Mouse (Mus musculus): Measurements from ENCODE around the gene Atp2a2. TPM values are rescaled to one million over a fixed set of nuclear protein-coding genes. Genes with fewer than 3 reads are reported as not detected.
"Not testable (repeated sequence)": the region's sequence is repeated elsewhere in the genome, so short reads cannot be mapped to it uniquely, and the experiment has no call there.

The Atp2a2 gene
- polyA plus RNA-seq, 1 experiment: 60.1 TPM

DNA sequence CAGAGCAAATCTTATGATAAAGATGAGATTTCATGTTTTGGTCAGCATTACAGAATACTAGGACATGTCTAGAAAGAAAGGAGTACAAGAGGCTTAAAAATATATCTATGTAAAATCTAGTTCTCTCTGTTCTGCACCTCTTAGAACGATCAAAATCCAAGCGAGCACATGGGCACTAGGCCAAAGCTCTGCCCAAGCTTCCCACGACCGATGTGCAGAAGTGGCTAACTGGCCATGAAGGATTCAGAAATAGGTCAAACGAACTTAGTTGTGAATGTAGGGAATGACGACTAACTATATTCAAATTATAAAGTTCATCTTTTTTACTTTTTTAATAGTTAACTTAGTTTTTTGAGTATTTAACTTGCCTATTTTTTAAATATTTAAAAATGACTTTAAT is 14.2 kb downstream of the Atp2a2 start:
- Histone ChIP-seq H3K36me3 (ENCODE audit: control insufficient read depth, insufficient read depth, low read length) (peaks cover 75% of the 10 kb centered on the region), H3K4me3 (ENCODE audit: low read depth, low read length) (no peak overlapping the region), H3K27ac (ENCODE audit: insufficient read depth, low read depth, low read length) (no peak overlapping the region), H3K4me1 (ENCODE audit: control insufficient read depth, insufficient read depth, insufficient read length, low read length) (no peaks in the 10 kb centered on the region), H3K27me3 (ENCODE audit: control insufficient read depth, insufficient read depth, low read length) (no peaks in the 10 kb centered on the region)
- 79% methylated on average over 6 of the region's 6 CpGs for WGBS
- TF ChIP-seq CTCF (IDR thresholded peaks at IDR 0.05; ENCODE audit: extremely low read depth, insufficient read length, insufficient replicate concordance, low read depth, low read length) (no peak), POLR2A (IDR thresholded peaks at IDR 0.05; ENCODE audit: low read depth, low read length) (no peak)

DNA sequence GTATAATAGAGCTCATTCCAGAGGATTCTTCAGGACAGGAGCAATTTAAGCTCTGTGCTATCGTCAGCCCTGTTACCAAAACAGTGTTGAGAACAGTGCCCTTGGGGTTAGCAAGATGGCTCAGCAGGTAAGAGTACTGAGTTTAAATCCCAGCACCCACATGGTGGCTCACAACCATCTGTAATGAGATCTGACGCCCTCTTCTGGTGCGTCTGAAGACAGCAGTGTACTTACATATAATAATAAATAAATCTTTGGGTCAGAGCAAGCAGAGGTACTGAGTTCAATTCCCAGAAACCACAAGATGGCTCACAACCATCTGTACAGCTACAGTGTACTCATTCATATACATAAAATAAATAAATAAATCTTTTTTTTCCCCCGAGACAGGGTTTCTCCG is 15.8 kb downstream of the Atp2a2 start:
- H3K4me3 ChIP-seq (ENCODE audit: low read depth, low read length); H3K4me1 ChIP-seq (ENCODE audit: control insufficient read depth, insufficient read depth, insufficient read length, low read length); H3K27me3 ChIP-seq (ENCODE audit: control insufficient read depth, insufficient read depth, low read length); H3K27ac ChIP-seq (ENCODE audit: insufficient read depth, low read depth, low read length): not testable (repeated sequence)
- H3K36me3 ChIP-seq (ENCODE audit: control insufficient read depth, insufficient read depth, low read length): peaks cover 72% of the 10 kb centered on the region
- WGBS: 80% methylated on average over 5 of the region's 5 CpGs

DNA sequence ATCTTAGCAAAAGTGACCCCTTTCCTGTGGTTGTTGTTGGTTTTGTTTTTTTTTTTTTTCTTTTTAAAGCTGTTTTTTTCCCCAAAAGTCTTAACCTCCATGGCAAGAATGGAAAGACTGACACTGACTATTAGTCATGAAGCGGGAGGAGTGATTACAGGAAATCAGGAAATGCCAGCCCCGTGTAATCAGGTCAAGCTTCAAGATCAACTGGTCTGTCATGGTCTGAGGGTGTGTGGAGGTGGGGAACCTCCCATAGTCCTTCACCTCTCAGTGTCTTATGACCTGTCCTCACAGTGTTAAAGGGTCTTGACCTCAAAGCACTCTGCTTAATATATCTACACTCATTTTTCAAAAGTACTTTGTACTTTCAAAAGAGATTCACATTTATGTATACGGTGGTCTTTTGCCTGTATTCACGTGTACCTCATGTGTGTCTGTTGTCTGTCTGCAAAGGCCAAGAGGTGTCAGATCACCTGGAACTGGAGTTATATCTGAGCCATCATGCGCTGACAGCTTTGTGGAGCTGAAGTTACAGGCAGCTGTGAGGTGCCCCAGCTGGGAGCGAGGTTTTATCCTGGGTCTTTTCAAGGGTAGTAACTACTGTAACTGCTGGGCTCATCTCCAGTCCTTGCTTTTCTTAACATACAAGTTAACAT is 19.2 kb downstream of the Atp2a2 start:
- no peaks in the 10 kb centered on the region for H3K27me3 ChIP-seq (ENCODE audit: control insufficient read depth, insufficient read depth, low read length)
- no peak overlapping the region for H3K27ac ChIP-seq (ENCODE audit: insufficient read depth, low read depth, low read length)
- H3K36me3 ChIP-seq (ENCODE audit: control insufficient read depth, insufficient read depth, low read length): peaks cover 66% of the 10 kb centered on the region
- no peak for TF ChIP-seq CTCF (IDR thresholded peaks at IDR 0.05; ENCODE audit: extremely low read depth, insufficient read length, insufficient replicate concordance, low read depth, low read length)
- TF ChIP-seq POLR2A (IDR thresholded peaks at IDR 0.05; ENCODE audit: low read depth, low read length): no peak
- H3K4me1 ChIP-seq (ENCODE audit: control insufficient read depth, insufficient read depth, insufficient read length, low read length): no peaks in the 10 kb centered on the region
- WGBS: 78% methylated on average over 6 of the region's 6 CpGs
- H3K4me3 ChIP-seq (ENCODE audit: low read depth, low read length): no peak overlapping the region

DNA sequence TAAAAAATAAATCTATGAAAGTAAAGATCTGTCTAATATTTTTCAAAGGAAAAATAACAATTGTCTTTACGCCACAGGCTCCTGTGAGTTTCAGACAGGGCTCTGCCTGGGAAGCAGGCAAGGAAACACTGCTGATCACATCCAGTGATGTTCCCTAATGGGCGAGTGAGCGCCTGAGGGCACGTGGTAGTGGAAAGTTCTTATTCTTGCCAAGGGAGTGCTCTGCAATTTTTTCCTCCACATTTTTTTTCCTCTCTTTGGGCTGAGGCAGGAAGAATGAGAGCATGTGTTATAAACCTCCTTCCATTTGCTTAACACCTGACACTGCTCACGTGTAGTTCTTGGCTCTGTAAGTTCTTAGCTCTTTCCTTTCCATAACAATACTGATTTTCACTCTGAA is 20.2 kb downstream of the Atp2a2 start:
- no peaks in the 10 kb centered on the region for H3K27me3 ChIP-seq (ENCODE audit: control insufficient read depth, insufficient read depth, low read length)
- no peak overlapping the region for H3K4me3 ChIP-seq (ENCODE audit: low read depth, low read length)
- TF ChIP-seq CTCF (IDR thresholded peaks at IDR 0.05; ENCODE audit: extremely low read depth, insufficient read length, insufficient replicate concordance, low read depth, low read length) (no peak), POLR2A (IDR thresholded peaks at IDR 0.05; ENCODE audit: low read depth, low read length) (no peak)
- 74% methylated on average over 5 of the region's 5 CpGs for WGBS
- H3K27ac ChIP-seq (ENCODE audit: insufficient read depth, low read depth, low read length): no peak overlapping the region
- peaks cover 70% of the 10 kb centered on the region for H3K36me3 ChIP-seq (ENCODE audit: control insufficient read depth, insufficient read depth, low read length)
- no peaks in the 10 kb centered on the region for H3K4me1 ChIP-seq (ENCODE audit: control insufficient read depth, insufficient read depth, insufficient read length, low read length)

DNA sequence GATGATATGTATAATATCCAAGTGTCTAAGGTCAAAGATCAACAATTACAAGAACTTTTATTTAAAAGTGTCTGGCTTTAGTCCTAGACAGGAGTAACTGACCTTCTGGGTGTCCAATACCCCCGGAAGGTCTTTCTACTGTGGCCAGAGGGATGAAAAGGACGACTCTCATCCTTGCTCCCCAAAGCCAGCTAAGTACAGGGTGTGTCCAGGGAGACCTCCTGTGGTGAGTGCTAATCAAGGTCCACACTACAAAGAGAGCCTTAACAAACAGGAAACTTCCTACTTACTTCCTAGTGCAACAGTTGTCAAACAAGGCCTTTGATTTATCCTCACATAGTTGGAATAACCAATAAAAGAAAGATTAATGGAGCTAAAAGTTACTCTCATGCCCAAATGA is 22.9 kb downstream of the Atp2a2 start:
- H3K27ac ChIP-seq (ENCODE audit: insufficient read depth, low read depth, low read length): no peak overlapping the region
- H3K4me1 ChIP-seq (ENCODE audit: control insufficient read depth, insufficient read depth, insufficient read length, low read length): no peaks in the 10 kb centered on the region
- H3K4me3 ChIP-seq (ENCODE audit: low read depth, low read length): no peak overlapping the region
- TF ChIP-seq POLR2A (IDR thresholded peaks at IDR 0.05; ENCODE audit: low read depth, low read length) (no peak), CTCF (IDR thresholded peaks at IDR 0.05; ENCODE audit: extremely low read depth, insufficient read length, insufficient replicate concordance, low read depth, low read length) (no peak)
- peaks cover 54% of the 10 kb centered on the region for H3K36me3 ChIP-seq (ENCODE audit: control insufficient read depth, insufficient read depth, low read length)
- 64% methylated on average over 2 of the region's 2 CpGs for whole genome bisulfite sequencing
- H3K27me3 ChIP-seq (ENCODE audit: control insufficient read depth, insufficient read depth, low read length): no peaks in the 10 kb centered on the region

DNA sequence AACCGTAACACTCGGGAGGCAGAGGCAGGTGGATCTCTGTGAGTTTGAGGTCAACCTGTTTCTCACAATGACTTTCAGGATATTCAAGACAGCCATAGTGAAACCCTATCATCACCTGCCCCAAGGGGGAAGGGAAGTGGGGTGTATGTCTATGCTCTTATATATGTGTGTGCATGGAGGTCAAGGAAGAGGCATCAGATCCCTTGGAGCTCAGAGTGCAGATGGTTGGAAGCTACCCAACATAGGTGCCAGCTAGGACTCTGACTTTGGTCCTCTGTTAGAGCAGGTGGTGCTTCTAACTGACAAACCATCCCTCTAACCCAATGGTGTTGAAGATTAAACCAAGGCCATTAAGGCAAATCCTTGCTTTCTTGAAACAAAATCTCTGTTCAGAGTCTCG is 24.5 kb downstream of the Atp2a2 start:
- no peak overlapping the region for H3K27ac ChIP-seq (ENCODE audit: insufficient read depth, low read depth, low read length)
- peaks cover 50% of the 10 kb centered on the region for H3K36me3 ChIP-seq (ENCODE audit: control insufficient read depth, insufficient read depth, low read length)
- H3K4me3 ChIP-seq (ENCODE audit: low read depth, low read length): no peak overlapping the region
- 0 out of 2 replicates have a peak, but pooled peaks cover 2% of the 10 kb centered on the region for H3K4me1 ChIP-seq (ENCODE audit: control insufficient read depth, insufficient read depth, insufficient read length, low read length)
- TF ChIP-seq POLR2A (IDR thresholded peaks at IDR 0.05; ENCODE audit: low read depth, low read length): no peak
- no peak for TF ChIP-seq CTCF (IDR thresholded peaks at IDR 0.05; ENCODE audit: extremely low read depth, insufficient read length, insufficient replicate concordance, low read depth, low read length)
- whole genome bisulfite sequencing: 79% methylated on average over 3 of the region's 3 CpGs
- no peaks in the 10 kb centered on the region for H3K27me3 ChIP-seq (ENCODE audit: control insufficient read depth, insufficient read depth, low read length)

DNA sequence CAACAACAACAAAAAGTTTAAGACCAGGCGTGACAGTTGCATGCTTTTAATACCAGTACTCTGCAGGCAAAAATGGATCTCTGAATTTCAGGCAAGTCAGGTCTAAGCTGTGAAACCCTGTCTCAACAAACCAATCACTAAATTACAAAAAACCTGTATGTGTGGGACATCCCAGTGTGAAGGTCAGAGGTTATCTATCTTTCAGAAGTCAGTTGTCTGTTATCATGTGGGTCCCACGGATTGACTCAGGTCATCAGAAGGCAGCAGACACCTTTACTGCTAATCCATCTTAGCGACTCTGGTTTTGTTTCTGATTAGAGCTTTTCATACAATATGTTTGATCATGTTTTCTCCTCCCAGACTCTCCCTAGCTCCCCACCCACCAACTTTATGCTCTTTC is 25.9 kb downstream of the Atp2a2 start:
- Histone ChIP-seq H3K36me3 (ENCODE audit: control insufficient read depth, insufficient read depth, low read length) (peaks cover 50% of the 10 kb centered on the region), H3K4me1 (ENCODE audit: control insufficient read depth, insufficient read depth, insufficient read length, low read length) (0 out of 2 replicates have a peak, but pooled peaks cover 2% of the 10 kb centered on the region)

More for the DNA sequence above, 25.9 kb downstream of the Atp2a2 start:
- Histone ChIP-seq H3K4me3 (ENCODE audit: low read depth, low read length) (no peak overlapping the region), H3K27ac (ENCODE audit: insufficient read depth, low read depth, low read length) (no peak overlapping the region), H3K27me3 (ENCODE audit: control insufficient read depth, insufficient read depth, low read length) (no peaks in the 10 kb centered on the region)
- TF ChIP-seq CTCF (IDR thresholded peaks at IDR 0.05; ENCODE audit: extremely low read depth, insufficient read length, insufficient replicate concordance, low read depth, low read length) (no peak), POLR2A (IDR thresholded peaks at IDR 0.05; ENCODE audit: low read depth, low read length) (no peak)
- WGBS: 45% methylated on average over 3 of the region's 3 CpGs
